Mouse (Mus musculus) midbrain, embryonic 15.5 days (tissue): ENCODE measurements at regions not wholly inside any gene's neighbourhood (a gene's known extent, or its start where the extent isn't known, plus 50 kb on each side); places are given as distances from the start of the nearest gene placed in this dataset.

Experiments
- ATAC-seq: fragments of 200-750 bp; cut with Nextera tagmentation; replicated peaks from 2 replicates; pipeline ENCODE4 v1.8.0; 2017; ENCODE audit warnings: moderate TSS enrichment
- H3K27ac ChIP-seq: fragments of 300-500 bp; sonication (generic); 2 replicates; pipeline ENCODE4 v1.5.1; 2015; ENCODE audit warnings: mild to moderate bottlenecking, inconsistent platforms
- H3K27me3 ChIP-seq: fragments of 300-500 bp; sonication (generic); replicated peaks from 2 replicates; pipeline ENCODE4 v1.6.1; 2015; ENCODE audit warnings: inconsistent platforms
- H3K36me3 ChIP-seq: fragments of 300-500 bp; sonication (generic); replicated peaks from 2 replicates; pipeline ENCODE4 v1.6.1; 2015; ENCODE audit warnings: inconsistent platforms
- H3K4me1 ChIP-seq: fragments of 300-500 bp; sonication (generic); 2 replicates; pipeline ENCODE4 v1.6.1; 2015; ENCODE audit warnings: inconsistent platforms
- H3K4me2 ChIP-seq: fragments of 300-500 bp; sonication (generic); 2 replicates; pipeline ENCODE4 v1.6.1; 2015; ENCODE audit warnings: inconsistent platforms, mild to moderate bottlenecking, moderate library complexity
- H3K4me3 ChIP-seq: fragments of 300-500 bp; sonication (generic); 2 replicates; pipeline ENCODE4 v1.5.1; 2015; ENCODE audit warnings: mild to moderate bottlenecking, inconsistent platforms
- H3K9ac ChIP-seq: fragments of 300-500 bp; sonication (generic); 2 replicates; pipeline ENCODE4 v1.6.1; 2015; ENCODE audit warnings: mild to moderate bottlenecking, inconsistent platforms
- H3K9me3 ChIP-seq: fragments of 300-500 bp; sonication (generic); 2 replicates; pipeline ENCODE4 v1.6.1; 2016; ENCODE audit warnings: inconsistent platforms
- WGBS: fragments of 180-500 bp; shearing (Covaris S2); methylation state at CpG from one replicate; pipeline ENCODE4 v1.1.7; 2015; ENCODE audit warnings: mixed read lengths; 5-methylcytosine and 5-hydroxymethylcytosine counted together

DNA sequence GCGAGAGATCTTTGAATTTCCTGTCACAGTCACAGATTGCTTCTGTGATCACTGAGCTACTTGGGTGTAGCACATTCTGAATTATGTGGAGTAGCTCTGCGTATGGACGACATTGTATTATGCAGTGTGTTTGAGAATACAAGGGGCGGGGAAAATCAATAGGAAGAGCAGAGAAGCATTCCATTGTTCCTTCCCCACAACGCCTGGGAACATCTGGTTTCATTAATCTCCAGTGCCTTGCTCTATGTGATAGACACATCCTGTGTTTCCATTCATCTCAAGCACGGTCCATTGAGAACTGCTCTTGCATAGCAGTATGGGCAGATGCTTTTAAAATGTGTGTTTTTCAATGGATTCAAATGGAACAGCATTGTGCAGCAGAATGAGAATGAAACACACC lies 326.9 kb upstream of the Rgmb start:
- H3K4me1 ChIP-seq, result 0 out of 2 replicates have a peak, but pooled peaks cover 8% of the 10 kb centered on the region
- no peaks in the 10 kb centered on the region for H3K36me3 ChIP-seq
- H3K27ac ChIP-seq, result no peak overlapping the region
- no peak overlapping the region for H3K9ac ChIP-seq
- WGBS, result 24% methylated on average over 6 of the region's 6 CpGs
- H3K9me3 ChIP-seq, result no peaks in the 10 kb centered on the region
- ATAC-seq, result peak; percentile 54; the same call in 1 of the 2 replicates
- H3K27me3 ChIP-seq, result no peaks in the 10 kb centered on the region
- H3K4me2 ChIP-seq, result no peak overlapping the region
- H3K4me3 ChIP-seq, result no peak overlapping the region

DNA sequence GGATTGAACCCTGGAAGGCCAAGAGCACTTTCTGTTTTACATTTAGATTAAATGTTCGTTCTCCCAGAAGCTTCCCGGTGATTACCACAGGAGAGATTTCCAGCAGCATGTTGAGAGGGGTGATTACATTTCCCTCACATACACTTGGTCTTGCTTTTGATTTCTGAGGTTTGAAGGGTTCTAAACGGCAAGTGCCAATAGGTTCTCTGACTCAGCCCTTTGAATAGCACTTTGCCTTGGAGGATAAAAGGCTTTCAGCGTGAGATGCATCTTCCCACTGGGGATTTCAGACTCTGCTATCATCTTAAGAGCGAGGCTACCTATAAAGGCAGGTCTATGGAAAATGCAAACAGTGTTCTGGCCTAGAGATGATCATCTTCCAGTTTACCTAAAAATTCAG lies 326.3 kb upstream of the Rgmb start:
- WGBS, result 28% methylated on average over 5 of the region's 5 CpGs
- Histone ChIP-seq H3K9ac (no peak overlapping the region), H3K27ac (no peak overlapping the region)

DNA sequence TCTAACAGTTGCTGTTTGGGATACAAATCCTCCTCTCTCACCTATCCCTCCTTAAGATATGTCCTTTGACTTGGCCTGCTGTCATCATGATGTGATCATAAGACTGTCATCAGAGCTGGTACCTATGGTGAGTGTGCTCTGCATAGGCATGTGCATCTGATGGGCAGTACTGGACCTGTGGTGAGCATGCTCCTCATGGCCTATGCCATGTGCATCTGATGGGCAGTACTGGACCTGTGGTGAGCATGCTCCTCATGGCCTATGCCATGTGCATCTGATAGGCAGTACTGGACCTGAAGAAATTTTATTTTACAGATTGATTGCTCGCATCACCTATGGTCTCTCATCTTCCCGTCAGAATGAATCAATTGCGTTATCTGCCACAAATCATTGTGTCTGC lies 325.8 kb upstream of the Rgmb start:
- H3K4me2 ChIP-seq, result no peak overlapping the region

More for the DNA sequence above, 326.3 kb upstream of the Rgmb start:
- Histone ChIP-seq H3K36me3 (no peaks in the 10 kb centered on the region), H3K27me3 (no peaks in the 10 kb centered on the region), H3K4me1 (0 out of 2 replicates have a peak, but pooled peaks cover 8% of the 10 kb centered on the region), H3K4me2 (no peak overlapping the region), H3K9me3 (no peaks in the 10 kb centered on the region), H3K4me3 (no peak overlapping the region)
- peak; percentile 72 for ATAC-seq

DNA sequence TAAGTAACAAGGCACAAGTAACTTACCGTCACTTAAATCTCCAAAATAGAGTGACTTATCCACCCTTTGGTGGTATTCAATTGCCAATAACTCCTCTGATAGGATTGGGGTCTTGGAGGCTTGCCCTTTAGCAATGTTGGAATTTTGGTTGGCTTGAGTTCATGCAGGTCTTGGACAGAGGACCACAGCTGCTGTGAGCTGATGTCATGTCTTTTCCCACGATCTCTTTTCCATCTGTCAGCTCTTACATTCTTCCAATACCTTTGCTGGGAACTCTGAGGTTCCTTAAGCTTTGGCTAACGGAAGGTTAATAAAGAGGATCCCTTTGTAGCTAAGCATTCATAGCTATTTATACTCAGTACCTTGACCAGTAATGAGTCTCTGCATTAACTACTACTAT lies 324.7 kb upstream of the Rgmb start:
- no peak for ATAC-seq
- H3K27me3 ChIP-seq, result no peaks in the 10 kb centered on the region
- WGBS, result 89% methylated on average over 3 of the region's 3 CpGs
- H3K4me2 ChIP-seq, result no peak overlapping the region
- no peak overlapping the region for H3K4me3 ChIP-seq
- H3K27ac ChIP-seq, result no peak overlapping the region
- no peaks in the 10 kb centered on the region for H3K36me3 ChIP-seq
- H3K9ac ChIP-seq, result no peak overlapping the region
- H3K4me1 ChIP-seq, result 0 out of 2 replicates have a peak, but pooled peaks cover 8% of the 10 kb centered on the region
- H3K9me3 ChIP-seq, result no peaks in the 10 kb centered on the region

More for the DNA sequence above, 325.8 kb upstream of the Rgmb start:
- H3K27me3 ChIP-seq, result no peaks in the 10 kb centered on the region
- 0 out of 2 replicates have a peak, but pooled peaks cover 8% of the 10 kb centered on the region for H3K4me1 ChIP-seq
- WGBS, result 80% methylated on average over 3 of the region's 3 CpGs
- H3K9ac ChIP-seq, result no peak overlapping the region
- H3K27ac ChIP-seq, result no peak overlapping the region
- H3K36me3 ChIP-seq, result no peaks in the 10 kb centered on the region
- ATAC-seq, result peak; percentile 67
- no peaks in the 10 kb centered on the region for H3K9me3 ChIP-seq
- no peak overlapping the region for H3K4me3 ChIP-seq
